Mouse (Mus musculus) embryonic fibroblast, embryonic 13.5 days (primary cell): ENCODE measurements at regions not wholly inside any gene's neighbourhood (a gene's known extent, or its start where the extent isn't known, plus 50 kb on each side); places are given as distances from the start of the nearest gene placed in this dataset.

Experiments used
- H3K27ac ChIP-seq: 2 replicates; pipeline ENCODE4 v1.5.1; 2012; ENCODE audit warnings: low read length, control low read depth, inconsistent platforms; ENCODE audit not compliant: insufficient read depth
- H3K4me1 ChIP-seq: 2 replicates; pipeline ENCODE4 v1.6.1; 2011; ENCODE audit warnings: low read length; ENCODE audit not compliant: control insufficient read depth, insufficient read depth
- H3K4me3 ChIP-seq: 2 replicates; pipeline ENCODE4 v1.5.1; 2011; ENCODE audit warnings: mild to moderate bottlenecking, control low read depth, low read length; ENCODE audit not compliant: insufficient read depth
- CTCF ChIP-seq: IDR thresholded peaks from 2 replicates; pipeline ENCODE4 v1.5.1; 2011; ENCODE audit warnings: mild to moderate bottlenecking, control low read depth, low read length, moderate library complexity, borderline replicate concordance; ENCODE audit not compliant: insufficient read depth
- POLR2A ChIP-seq: IDR thresholded peaks from 2 replicates; pipeline ENCODE4 v1.6.1; 2011; ENCODE audit warnings: low read depth, mild to moderate bottlenecking, control low read depth, low read length, moderate library complexity

DNA sequence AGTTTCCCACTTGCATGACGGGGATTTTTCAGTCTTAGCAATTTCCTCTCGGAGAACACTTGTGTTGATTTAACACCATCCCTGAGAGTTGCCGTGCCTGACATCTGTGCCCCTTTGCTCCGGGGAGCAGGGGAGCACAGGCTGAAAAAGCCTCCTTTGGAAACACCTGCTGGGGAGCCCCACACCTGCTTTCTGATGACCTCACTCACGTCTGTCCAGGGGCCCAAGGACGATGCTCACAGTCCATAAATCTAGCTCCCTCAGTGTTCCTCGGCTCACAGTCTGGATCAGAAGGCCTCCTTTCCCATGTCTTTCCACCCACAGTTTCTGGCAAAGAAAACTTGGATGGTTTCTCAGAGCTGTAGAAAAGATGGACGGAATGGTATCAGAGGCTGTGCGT is 208.7 kb downstream of the Pmp22 start:
- Histone ChIP-seq H3K4me3 (no peak overlapping the region), H3K4me1 (peaks cover 9% of the 10 kb centered on the region; the same call in 1 of the 2 replicates), H3K27ac (peak overlapping the region; percentile 99)
- TF ChIP-seq POLR2A (no peak), CTCF (no peak)

DNA sequence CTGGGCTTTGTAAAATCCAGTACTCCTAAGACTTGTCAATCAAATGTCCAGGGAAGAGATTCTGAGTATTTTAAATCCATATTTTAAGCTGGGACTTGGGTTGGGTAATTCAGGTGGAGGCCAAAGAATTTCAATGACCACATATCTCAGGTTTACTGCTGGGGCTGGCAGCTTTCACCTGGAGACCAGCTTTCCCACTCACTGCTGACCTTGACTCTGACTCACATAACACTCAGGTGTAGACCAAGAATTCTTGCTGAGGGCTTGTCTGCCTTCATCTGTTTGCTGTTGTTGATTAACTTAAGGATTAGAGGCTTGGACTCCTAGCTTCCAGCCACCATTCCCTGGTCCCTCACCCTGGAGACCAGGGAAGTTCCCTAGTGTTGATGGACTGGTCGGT is 209.5 kb downstream of the Pmp22 start:
- H3K4me1 ChIP-seq = peaks cover 9% of the 10 kb centered on the region; the same call in 1 of the 2 replicates
- H3K4me3 ChIP-seq = no peak overlapping the region
- TF ChIP-seq POLR2A (no peak), CTCF (no peak)
- peak overlapping the region; percentile 99 for H3K27ac ChIP-seq

DNA sequence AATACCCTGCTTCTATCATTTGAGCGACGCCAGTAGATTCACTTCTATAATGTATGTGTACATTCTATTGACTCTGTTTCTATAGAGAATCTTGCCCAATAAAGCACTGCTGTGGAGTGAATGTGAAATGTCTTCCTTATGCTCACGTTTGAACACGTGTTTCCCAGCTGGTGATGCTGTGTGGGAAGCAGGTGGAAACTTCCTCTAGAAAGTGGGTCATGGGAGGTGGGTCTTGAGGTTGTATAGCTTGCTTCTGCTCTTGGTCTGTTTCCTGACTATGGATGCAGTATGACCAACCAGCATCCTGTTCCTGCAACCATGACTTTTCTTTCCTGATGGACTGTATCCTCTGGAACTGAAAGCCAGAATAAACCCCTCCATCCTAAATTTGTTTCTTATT is 216.9 kb downstream of the Pmp22 start:
- TF ChIP-seq POLR2A (no peak), CTCF (no peak)
- Histone ChIP-seq H3K4me1 (0 out of 2 replicates have a peak, but pooled peaks cover 3% of the 10 kb centered on the region), H3K27ac (no peak overlapping the region), H3K4me3 (no peak overlapping the region)

DNA sequence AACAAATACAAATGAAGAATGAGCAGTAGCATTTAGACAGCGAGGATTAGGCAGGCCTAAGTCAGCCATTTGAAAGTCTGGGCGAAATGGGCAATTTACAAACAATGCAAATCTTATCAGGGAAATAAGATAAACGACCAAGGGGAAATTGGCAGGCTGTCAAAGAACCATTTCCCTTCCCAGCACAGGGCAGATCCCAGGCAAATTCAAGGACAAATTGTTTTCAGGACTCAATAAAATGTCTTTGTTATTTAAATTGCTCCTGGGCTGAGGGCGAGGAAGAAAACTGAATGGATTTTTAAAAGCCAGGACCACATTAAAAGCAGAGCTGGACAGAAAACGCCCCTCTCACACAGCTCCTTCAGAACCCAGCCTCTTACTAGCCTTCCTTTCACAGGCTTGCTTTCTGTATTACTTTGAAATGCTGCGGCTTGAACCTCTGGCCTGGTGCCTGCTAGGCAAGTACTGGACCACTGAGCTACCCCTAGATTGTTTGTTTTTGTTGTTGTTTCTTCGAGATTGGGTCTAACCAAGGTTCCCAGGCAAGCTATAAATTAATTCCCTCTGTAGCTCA is 221.4 kb downstream of the Pmp22 start:
- no peaks in the 10 kb centered on the region for H3K4me1 ChIP-seq
- no peak overlapping the region for H3K4me3 ChIP-seq
- no peak for TF ChIP-seq CTCF
- TF ChIP-seq POLR2A = no peak
- H3K27ac ChIP-seq = no peak overlapping the region

DNA sequence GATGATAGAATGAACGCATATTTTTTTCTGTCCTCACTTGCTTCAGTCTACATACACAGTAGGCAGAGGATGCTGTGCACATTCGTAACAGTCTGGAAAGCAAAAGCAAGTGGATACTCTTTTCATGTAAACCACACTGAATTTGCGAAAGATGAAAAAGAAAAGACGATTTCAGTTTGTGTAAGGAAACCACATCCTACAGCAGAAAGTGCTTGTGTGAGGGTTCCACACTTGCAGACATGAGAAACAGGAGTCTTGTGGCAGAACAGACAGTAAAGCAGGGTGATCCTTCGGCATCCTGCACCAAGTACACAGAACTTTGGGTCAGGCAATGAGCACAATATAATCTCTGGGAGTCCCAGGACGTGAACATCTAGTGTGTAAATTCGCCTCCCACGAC is 223.2 kb downstream of the Pmp22 start:
- TF ChIP-seq POLR2A = no peak
- TF ChIP-seq CTCF = no peak
- Histone ChIP-seq H3K4me1 (no peaks in the 10 kb centered on the region), H3K27ac (no peak overlapping the region), H3K4me3 (no peak overlapping the region)

DNA sequence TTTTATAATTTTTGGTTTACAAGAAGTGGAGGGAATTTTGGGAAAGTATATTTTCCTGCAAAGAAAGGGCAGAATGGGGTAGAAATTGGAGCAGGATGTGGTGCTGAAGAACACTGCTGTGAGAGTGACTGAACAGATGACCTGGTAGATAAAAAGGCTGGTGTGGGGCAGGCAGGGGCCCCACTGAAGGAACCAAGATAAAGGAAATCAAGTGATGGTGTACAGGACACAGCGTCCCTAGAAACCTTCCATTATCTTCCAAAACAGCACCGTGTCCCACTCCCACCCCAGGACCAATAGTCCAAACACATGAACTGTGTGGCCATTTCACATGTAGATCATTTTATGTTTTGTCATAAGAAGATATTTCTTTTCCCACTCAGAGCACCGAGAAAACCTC is 224.2 kb downstream of the Pmp22 start:
- Histone ChIP-seq H3K27ac (no peak overlapping the region), H3K4me1 (no peaks in the 10 kb centered on the region), H3K4me3 (no peak overlapping the region)
- no peak for TF ChIP-seq CTCF
- TF ChIP-seq POLR2A = no peak

DNA sequence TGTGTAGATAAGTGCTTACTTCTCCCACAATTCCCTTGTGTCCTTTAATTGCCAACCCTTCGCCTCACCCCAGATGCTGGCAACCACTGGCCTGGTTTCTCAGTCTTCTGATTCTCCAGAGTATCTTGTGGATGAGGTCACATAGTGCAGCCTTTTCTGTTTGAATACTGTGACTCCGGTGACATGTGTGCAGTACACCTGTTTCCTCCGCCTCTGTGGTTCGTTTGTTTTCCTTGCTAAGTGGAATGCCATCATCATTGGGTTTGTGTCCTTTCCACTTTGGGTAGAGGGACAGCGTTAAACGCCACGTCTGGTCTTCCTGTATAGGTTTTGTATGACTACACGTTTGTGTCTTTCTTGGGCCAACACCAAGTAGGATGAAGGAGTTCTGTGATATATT is 224.9 kb downstream of the Pmp22 start:
- no peak for TF ChIP-seq POLR2A
- no peak for TF ChIP-seq CTCF
- no peak overlapping the region for H3K27ac ChIP-seq
- no peak overlapping the region for H3K4me3 ChIP-seq
- H3K4me1 ChIP-seq = no peaks in the 10 kb centered on the region

DNA sequence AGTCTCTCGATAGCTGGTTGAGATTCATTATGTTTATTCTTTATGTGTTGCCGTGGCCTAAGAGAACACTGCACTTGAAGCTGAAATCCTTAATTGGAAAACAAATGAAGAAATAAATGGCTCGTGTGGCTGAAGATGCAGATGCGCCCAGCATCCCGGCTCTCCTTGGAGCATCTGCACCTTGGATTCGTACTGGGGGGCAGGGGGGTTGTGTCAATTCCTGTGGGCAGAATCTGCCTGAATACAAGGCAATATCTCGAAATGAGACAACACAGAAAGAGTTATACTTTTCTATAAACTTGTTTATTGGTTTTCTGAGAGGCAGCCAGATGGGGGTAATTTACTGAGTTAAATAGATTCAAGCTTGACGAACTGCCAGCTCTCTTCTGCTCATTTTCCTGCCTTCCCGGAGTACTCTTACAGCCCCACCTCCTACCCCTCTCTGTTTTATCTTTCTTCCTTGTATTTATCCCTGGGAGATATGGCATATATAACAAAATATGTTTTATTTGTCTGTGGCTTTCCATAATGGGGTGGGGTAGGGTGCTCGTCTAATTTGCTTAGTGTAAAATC is 229.1 kb downstream of the Pmp22 start:
- H3K4me1 ChIP-seq = no peaks in the 10 kb centered on the region
- no peak overlapping the region for H3K27ac ChIP-seq
- H3K4me3 ChIP-seq = no peak overlapping the region
- no peak for TF ChIP-seq POLR2A
- TF ChIP-seq CTCF = no peak

DNA sequence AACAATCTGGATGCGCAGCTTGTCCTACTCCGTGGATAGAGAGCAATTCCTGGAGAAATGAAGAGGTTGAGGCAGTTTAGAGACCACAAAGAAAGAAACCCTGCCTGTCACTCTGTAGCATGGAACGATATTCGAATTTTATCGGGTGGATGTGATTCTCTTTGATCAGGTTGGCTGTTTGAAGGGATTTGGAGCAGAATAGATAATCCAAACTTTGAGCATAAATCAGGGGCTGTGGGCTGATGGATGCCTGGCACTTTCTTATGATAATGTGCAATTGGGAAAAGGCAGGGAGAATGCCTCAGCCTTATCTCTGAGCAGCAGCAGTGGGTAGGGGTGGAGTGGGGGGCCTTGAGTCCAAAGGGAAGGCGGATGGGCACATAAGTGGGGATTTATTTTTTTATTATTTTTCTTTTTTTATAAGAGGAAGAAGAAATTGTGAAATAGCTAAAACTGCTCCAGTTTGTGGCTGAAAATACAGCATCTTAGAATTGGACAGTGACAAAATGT is 239.0 kb downstream of the Pmp22 start:
- Histone ChIP-seq H3K27ac (no peak overlapping the region), H3K4me1 (no peaks in the 10 kb centered on the region), H3K4me3 (no peak overlapping the region)
- no peak for TF ChIP-seq POLR2A

DNA sequence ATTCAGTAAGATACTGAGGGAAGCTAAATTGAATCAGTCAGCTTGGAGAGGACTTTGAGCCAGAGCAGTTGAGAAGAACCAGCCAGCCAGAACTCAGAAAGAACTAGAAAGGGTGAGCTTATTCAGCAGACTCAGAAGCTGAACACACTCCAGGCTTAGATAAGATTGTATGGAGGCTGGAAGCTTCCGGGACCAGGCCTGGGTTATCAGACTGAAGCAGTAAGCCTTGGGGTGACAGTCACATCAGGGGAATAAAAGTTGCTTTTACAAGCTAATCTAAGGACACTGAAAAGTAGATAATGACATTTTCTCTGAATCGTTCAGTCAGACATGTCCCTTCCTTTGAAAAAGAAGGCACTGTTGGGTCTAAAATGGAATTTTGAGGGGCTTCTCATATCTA is 240.7 kb downstream of the Pmp22 start:
- H3K4me3 ChIP-seq = no peak overlapping the region
- TF ChIP-seq CTCF (no peak), POLR2A (no peak)
- H3K27ac ChIP-seq = no peak overlapping the region
- H3K4me1 ChIP-seq = no peaks in the 10 kb centered on the region
